Mouse (Mus musculus) megakaryocyte progenitor cell, adult 5-6 weeks (primary cell): ENCODE data around the gene Sema3d. TPM values are rescaled to one million over a fixed set of nuclear protein-coding genes. Genes with fewer than 3 reads are reported as not detected.

ENCODE experiments used
- ATAC-seq: replicated peaks from 2 replicates; pipeline ENCODE4 v1.8.0; 2016; ENCODE audit warnings: mild to moderate bottlenecking, moderate TSS enrichment, inconsistent platforms; ENCODE audit not compliant: poor library complexity
- total RNA-seq, 2 experiments: library from RNA; stranded (forward) in 1 of 2; stranded (reverse) in 1 of 2; fragments of 157-497, 149-512 nt in 1 of 2; fragments of 200-1000 nt in 1 of 2; gene quantifications; 2 replicates each; pipeline versions ENCODE4 v1.2.3 to v1.2.4; 2015 to 2017

Gene Sema3d
- 0.27 TPM in 1 of 2 replicates, not detected in the other for total RNA-seq (2015)
- 0.88 TPM in 1 of 2 replicates, not detected in the other for total RNA-seq (2017)

GRCm38 (mm10) chr5:12383133-12383959, at the start of gene Sema3d:
Sema3d (plus strand) TSS chr5:12383385.
- ATAC-seq = peak; percentile 93

- ATAC-seq = no peak
Observed at GRCm38 (mm10) chr5:12377261-12377660, 5.9 kb upstream of the Sema3d start.

- ATAC-seq = no peak
Observed at GRCm38 (mm10) chr5:12378900-12379299, 4.3 kb upstream of the Sema3d start.

- peak; percentile 45 for ATAC-seq
Observed at GRCm38 (mm10) chr5:12382010-12382409, 1.2 kb upstream of the Sema3d start.

GRCm38 (mm10) chr5:12383960-12384285, 738 bp downstream of the Sema3d start:
- no peak for ATAC-seq

- ATAC-seq = no peak
Observed at GRCm38 (mm10) chr5:12392667-12393066, 9.5 kb downstream of the Sema3d start.

- ATAC-seq = no peak
Observed at GRCm38 (mm10) chr5:12399271-12399670, 16.1 kb downstream of the Sema3d start.

- no peak for ATAC-seq
Observed at GRCm38 (mm10) chr5:12404229-12404628, 21.0 kb downstream of the Sema3d start.

- no peak for ATAC-seq
Observed at GRCm38 (mm10) chr5:12412595-12412994, 29.4 kb downstream of the Sema3d start.

- ATAC-seq = no peak
Observed at GRCm38 (mm10) chr5:12423264-12423663, 40.1 kb downstream of the Sema3d start.

- no peak for ATAC-seq
Observed at GRCm38 (mm10) chr5:12441737-12442136, 58.6 kb downstream of the Sema3d start.

GRCm38 (mm10) chr5:12442176-12443105, 59.3 kb downstream of the Sema3d start:
- no peak for ATAC-seq

GRCm38 (mm10) chr5:12451089-12451488, 67.9 kb downstream of the Sema3d start:
- ATAC-seq = no peak

- no peak for ATAC-seq
Observed at GRCm38 (mm10) chr5:12454946-12455345, 71.8 kb downstream of the Sema3d start.

- no peak for ATAC-seq
Observed at GRCm38 (mm10) chr5:12457509-12457908, 74.3 kb downstream of the Sema3d start.

GRCm38 (mm10) chr5:12467568-12468336, 84.6 kb downstream of the Sema3d start:
- no peak for ATAC-seq

GRCm38 (mm10) chr5:12474904-12475638, 91.9 kb downstream of the Sema3d start:
- ATAC-seq = no peak

GRCm38 (mm10) chr5:12475639-12475916, 92.4 kb downstream of the Sema3d start:
- no peak for ATAC-seq

GRCm38 (mm10) chr5:12487926-12488325, 104.7 kb downstream of the Sema3d start:
- no peak for ATAC-seq

GRCm38 (mm10) chr5:12491704-12492103, 108.5 kb downstream of the Sema3d start:
- ATAC-seq = no peak
